Mouse (Mus musculus): ENCODE measurements around the gene Hinfp.
A peak's percentile ranks its signal among the peaks of the same experiment; 100 is the strongest.
"Not testable (repeated sequence)": the region's sequence is repeated elsewhere in the genome, so short reads cannot be mapped to it uniquely, and the experiment has no call there.

Gene Hinfp

GRCm38 (mm10) chr9:44332918-44333638 lies 27.6 kb upstream of the Hinfp start:
- DNase-seq = no peak

- no peak for DNase-seq
Measured at GRCm38 (mm10) chr9:44330736-44331135, 25.3 kb upstream of the Hinfp start.

- DNase-seq = no peak
Measured at GRCm38 (mm10) chr9:44327926-44328325, 22.5 kb upstream of the Hinfp start.

GRCm38 (mm10) chr9:44327064-44327711 lies 21.7 kb upstream of the Hinfp start:
- DNase-seq = peak; percentile 80

GRCm38 (mm10) chr9:44326371-44327063 lies 21.0 kb upstream of the Hinfp start:
- DNase-seq = peak; percentile 91

GRCm38 (mm10) chr9:44325768-44326370 lies 20.4 kb upstream of the Hinfp start, which contains the start of gene Dpagt1:
TSS of gene Dpagt1 (plus strand) at chr9:44326019.
- DNase-seq = no peak

- not testable (repeated sequence) for DNase-seq
Measured at GRCm38 (mm10) chr9:44325032-44325767, 19.7 kb upstream of the Hinfp start.

GRCm38 (mm10) chr9:44324147-44324546 lies 18.7 kb upstream of the Hinfp start:
- DNase-seq = no peak

GRCm38 (mm10) chr9:44323656-44324055 lies 18.2 kb upstream of the Hinfp start:
- not testable (repeated sequence) for DNase-seq

GRCm38 (mm10) chr9:44320799-44321133 lies 15.3 kb upstream of the Hinfp start:
- no peak for DNase-seq

- peak; percentile 99 for DNase-seq
Measured at GRCm38 (mm10) chr9:44319887-44320798, 14.7 kb upstream of the Hinfp start, which contains the start of gene C2cd2l. TSS of gene C2cd2l (minus strand) at chr9:44320285.

- DNase-seq = peak; percentile 38
Measured at GRCm38 (mm10) chr9:44319105-44319886, 13.8 kb upstream of the Hinfp start.

- DNase-seq = no peak
Measured at GRCm38 (mm10) chr9:44318826-44319095, 13.3 kb upstream of the Hinfp start.

GRCm38 (mm10) chr9:44318076-44318825 lies 12.8 kb upstream of the Hinfp start:
- no peak for DNase-seq

- DNase-seq = no peak
Measured at GRCm38 (mm10) chr9:44317452-44317851, 12.0 kb upstream of the Hinfp start.

- DNase-seq = no peak
Measured at GRCm38 (mm10) chr9:44314910-44315309, 9.4 kb upstream of the Hinfp start.

- DNase-seq = no peak
Measured at GRCm38 (mm10) chr9:44314257-44314547, 8.7 kb upstream of the Hinfp start.

GRCm38 (mm10) chr9:44313476-44314256 lies 8.2 kb upstream of the Hinfp start:
- no peak for DNase-seq

Measured in embryo, embryonic 11 days (tissue).